Comparison of ENCODE assay signal across 10 mouse cellular contexts in genomic region chr10:96308713-96309445, GRCm38 (mm10).
DNase-seq lines count a peak whose midpoint lies in the region; ATAC-seq lines count a peak whose summit lies in the region.
"Had no signal": no experiment of that assay in that cellular context is flagged by ENCODE, and none has a peak within 500 bp of the region (broad histone marks: within the 10 kb centered on the region; RNA-seq: fewer than 3 reads in every experiment).

No protein-coding gene starts in this region.

- peak; percentile 22 to 38 for DNase-seq in frontal cortex, postnatal 10 days (ENCODE audit: low spot score in 2 of 2)
- no peak for DNase-seq in frontal cortex, postnatal 36 days (ENCODE audit: low spot score in 2 of 2)
- DNase-seq in NIH3T3 (ENCODE audit: low read depth) = peak; percentile 58
- peak; percentile 75 for DNase-seq in embryonic facial prominence, embryonic 11.5 days (ENCODE audit: low spot score)

- 20% methylated on average over 7 of the region's 7 CpGs for WGBS in embryonic facial prominence, embryonic 11.5 days
- 12% methylated on average over 7 of the region's 7 CpGs for WGBS in hindbrain, embryonic 13.5 days
- WGBS in midbrain, embryonic 16.5 days = 7% methylated on average over 7 of the region's 7 CpGs

- no peak overlapping the region for H3K4me2 ChIP-seq in embryonic facial prominence, embryonic 11.5 days (ENCODE audit: low read depth, low read length)
- no peak overlapping the region for H3K4me2 ChIP-seq in hindbrain, embryonic 13.5 days
- no peak overlapping the region for H3K4me2 ChIP-seq in midbrain, embryonic 16.5 days (ENCODE audit: low read length)

- H3K27ac ChIP-seq in embryonic facial prominence, embryonic 11.5 days (replicated peaks; ENCODE audit: low read depth, low read length) = no peak overlapping the region
- H3K27ac ChIP-seq in hindbrain, embryonic 13.5 days = no peak overlapping the region
- H3K27ac ChIP-seq in midbrain, embryonic 16.5 days (ENCODE audit: low read length) = peak overlapping the region; percentile 50

- no peaks in the 10 kb centered on the region for H3K36me3 ChIP-seq in embryonic facial prominence, embryonic 11.5 days (replicated peaks; ENCODE audit: control insufficient read depth, insufficient read depth, low read depth, low read length)
- H3K36me3 ChIP-seq in hindbrain, embryonic 13.5 days = no peaks in the 10 kb centered on the region
- H3K36me3 ChIP-seq in midbrain, embryonic 16.5 days (ENCODE audit: control insufficient read depth, insufficient read depth, low read length) = no peaks in the 10 kb centered on the region

- H3K27me3 ChIP-seq in embryonic facial prominence, embryonic 11.5 days (ENCODE audit: control insufficient read depth, insufficient read depth, low read length) = no peaks in the 10 kb centered on the region
- H3K27me3 ChIP-seq in hindbrain, embryonic 13.5 days = no peaks in the 10 kb centered on the region
- no peaks in the 10 kb centered on the region for H3K27me3 ChIP-seq in midbrain, embryonic 16.5 days (ENCODE audit: control insufficient read depth, insufficient read depth, low read depth, low read length)
- H3K27me3 ChIP-seq: megakaryocyte, embryonic 14.5 days had no signal

- no peaks in the 10 kb centered on the region; the same call in 1 of the 2 replicates for H3K4me1 ChIP-seq in embryonic facial prominence, embryonic 11.5 days (ENCODE audit: control insufficient read depth, insufficient read depth, low read length)
- H3K4me1 ChIP-seq in hindbrain, embryonic 13.5 days (replicated peaks) = peaks cover 18% of the 10 kb centered on the region
- H3K4me1 ChIP-seq in midbrain, embryonic 16.5 days (ENCODE audit: control insufficient read depth, insufficient read depth, low read length) = peaks cover 6% of the 10 kb centered on the region

- no peak overlapping the region for H3K9ac ChIP-seq in embryonic facial prominence, embryonic 11.5 days (replicated peaks; ENCODE audit: low read length)
- no peak overlapping the region for H3K9ac ChIP-seq in hindbrain, embryonic 13.5 days
- no peak overlapping the region for H3K9ac ChIP-seq in midbrain, embryonic 16.5 days (ENCODE audit: low read depth, low read length)

- peak; percentile 88 for ATAC-seq in embryonic facial prominence, embryonic 11.5 days (replicated peaks; ENCODE audit: insufficient number of reproducible peaks, low FRiP score, low TSS enrichment, low read depth)
- peak; percentile 81 for ATAC-seq in hindbrain, embryonic 13.5 days (ENCODE audit: low FRiP score)
- ATAC-seq in midbrain, embryonic 16.5 days = peak; percentile 78
- no peak for ATAC-seq in megakaryocyte, adult 5-6 weeks (ENCODE audit: poor library complexity, severe bottlenecking)
- ATAC-seq in megakaryocyte progenitor cell, adult 5-6 weeks (replicated peaks; ENCODE audit: poor library complexity) = no peak

- no peaks in the 10 kb centered on the region for H3K9me3 ChIP-seq in embryonic facial prominence, embryonic 11.5 days (replicated peaks; ENCODE audit: control insufficient read depth, low read length)
- H3K9me3 ChIP-seq in hindbrain, embryonic 13.5 days = peaks cover 3% of the 10 kb centered on the region; the same call in 1 of the 2 replicates
- H3K9me3 ChIP-seq in midbrain, embryonic 16.5 days (replicated peaks; ENCODE audit: control insufficient read depth, low read length, poor library complexity, severe bottlenecking) = no peaks in the 10 kb centered on the region

- no peak overlapping the region for H3K4me3 ChIP-seq in embryonic facial prominence, embryonic 11.5 days (ENCODE audit: low read depth, low read length)
- H3K4me3 ChIP-seq in hindbrain, embryonic 13.5 days = no peak overlapping the region
- no peak overlapping the region for H3K4me3 ChIP-seq in midbrain, embryonic 16.5 days (ENCODE audit: low read depth, low read length)
- H3K4me3 ChIP-seq: erythroblast, embryonic 14.5 days; megakaryocyte, embryonic 14.5 days had no signal

Comparison
In these comparisons a context has a peak if more than half of its experiments do, and no peak if none do; other contexts are left out.
1. DNase-seq: peak in frontal cortex, postnatal 10 days (2 of 2), NIH3T3 (single experiment) and embryonic facial prominence, embryonic 11.5 days (single experiment); none in frontal cortex, postnatal 36 days (0 of 2).
2. ATAC-seq: peak in embryonic facial prominence, embryonic 11.5 days (single experiment), hindbrain, embryonic 13.5 days (single experiment) and midbrain, embryonic 16.5 days (single experiment); none in megakaryocyte, adult 5-6 weeks (single experiment) and megakaryocyte progenitor cell, adult 5-6 weeks (single experiment).